Mouse (Mus musculus): ENCODE results near the gene Atxn7l2.

Atxn7l2 gene

GRCm38 (mm10) chr3:108210771-108211139 is at the start of gene Atxn7l2:
Gene Atxn7l2 (minus strand): TSS chr3:108210934.
- in situ Hi-C loops (cut with MboI; ENCODE audit: low pct_unique_long_range_greater_than_20kb in 1 of 2, low sequenced_read_pairs in 2 of 2, unreplicated experiment in 1 of 2), result no loop called here

- in situ Hi-C loops (cut with MboI; ENCODE audit: low pct_unique_long_range_greater_than_20kb in 1 of 2, low sequenced_read_pairs in 2 of 2, unreplicated experiment in 1 of 2), result no loop called here
These were observed 48.6 kb upstream of the Atxn7l2 start for GRCm38 (mm10) chr3:108259319-108259718.

DNA sequence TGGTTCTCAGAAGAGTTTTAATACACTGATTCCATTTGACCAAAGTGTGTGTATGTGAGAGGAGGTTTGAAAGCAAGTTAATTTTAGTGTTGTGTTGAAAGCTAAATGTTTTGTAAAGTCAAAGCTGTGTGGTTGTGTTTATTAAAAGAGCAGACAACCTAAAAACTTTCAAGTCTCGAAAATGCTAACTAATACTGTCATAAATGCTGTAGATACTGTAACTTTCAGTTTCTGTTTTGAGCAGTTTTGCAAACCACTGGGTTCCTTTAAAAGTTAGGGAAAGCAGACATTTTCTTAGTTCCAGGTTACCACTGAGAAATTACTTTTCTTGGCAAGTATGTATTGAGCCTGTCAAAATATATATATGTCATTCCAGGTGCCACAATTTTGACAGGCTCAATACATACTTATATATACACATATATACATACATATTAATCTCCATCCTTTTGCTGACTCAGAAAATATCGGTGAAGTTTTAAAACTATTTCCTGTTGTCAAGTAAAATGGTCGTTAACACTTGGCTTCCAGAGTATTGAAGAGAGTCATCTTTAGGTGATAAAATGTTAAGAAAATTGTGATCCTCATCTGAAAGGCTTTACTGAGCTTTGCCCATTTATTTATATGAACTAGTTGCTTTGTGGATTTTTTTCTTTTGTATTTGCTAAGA is 47.2 kb upstream of the Atxn7l2 start:
- in situ Hi-C loops (cut with MboI; ENCODE audit: low pct_unique_long_range_greater_than_20kb in 1 of 2, low sequenced_read_pairs in 2 of 2, unreplicated experiment in 1 of 2), result no loop called here

- in situ Hi-C loops (cut with MboI; ENCODE audit: low pct_unique_long_range_greater_than_20kb in 1 of 2, low sequenced_read_pairs in 2 of 2, unreplicated experiment in 1 of 2), result no loop called here
These were observed 46.2 kb upstream of the Atxn7l2 start, which contains the start of gene Psma5 for GRCm38 (mm10) chr3:108256719-108257637. Gene Psma5 (plus strand): TSS chr3:108256926.

DNA sequence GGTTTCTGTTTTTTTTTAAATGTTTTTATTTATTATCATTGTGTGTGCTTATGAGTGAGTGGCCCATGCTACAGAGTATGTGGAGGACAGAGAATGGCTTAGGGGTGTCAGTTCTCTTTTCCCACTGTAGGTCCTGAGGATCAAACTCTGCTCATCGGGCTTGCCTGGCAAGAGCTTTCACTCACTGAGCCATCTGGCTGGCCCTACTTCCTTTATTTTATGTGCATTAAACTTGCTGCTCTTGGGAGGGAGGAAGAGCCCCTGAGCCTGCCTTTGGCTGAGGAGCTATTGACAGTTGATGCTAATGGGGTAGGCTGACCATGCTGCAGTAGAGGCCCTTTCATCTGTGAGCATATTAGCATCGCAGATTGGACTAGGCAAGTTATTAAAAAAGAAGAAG is 36.1 kb upstream of the Atxn7l2 start:
- in situ Hi-C loops (cut with MboI; ENCODE audit: low pct_unique_long_range_greater_than_20kb in 1 of 2, low sequenced_read_pairs in 2 of 2, unreplicated experiment in 1 of 2), result no loop called here

GRCm38 (mm10) chr3:108241243-108241839 is 30.6 kb upstream of the Atxn7l2 start:
- in situ Hi-C loops (cut with MboI; ENCODE audit: low pct_unique_long_range_greater_than_20kb in 1 of 2, low sequenced_read_pairs in 2 of 2, unreplicated experiment in 1 of 2), result no loop called here

DNA sequence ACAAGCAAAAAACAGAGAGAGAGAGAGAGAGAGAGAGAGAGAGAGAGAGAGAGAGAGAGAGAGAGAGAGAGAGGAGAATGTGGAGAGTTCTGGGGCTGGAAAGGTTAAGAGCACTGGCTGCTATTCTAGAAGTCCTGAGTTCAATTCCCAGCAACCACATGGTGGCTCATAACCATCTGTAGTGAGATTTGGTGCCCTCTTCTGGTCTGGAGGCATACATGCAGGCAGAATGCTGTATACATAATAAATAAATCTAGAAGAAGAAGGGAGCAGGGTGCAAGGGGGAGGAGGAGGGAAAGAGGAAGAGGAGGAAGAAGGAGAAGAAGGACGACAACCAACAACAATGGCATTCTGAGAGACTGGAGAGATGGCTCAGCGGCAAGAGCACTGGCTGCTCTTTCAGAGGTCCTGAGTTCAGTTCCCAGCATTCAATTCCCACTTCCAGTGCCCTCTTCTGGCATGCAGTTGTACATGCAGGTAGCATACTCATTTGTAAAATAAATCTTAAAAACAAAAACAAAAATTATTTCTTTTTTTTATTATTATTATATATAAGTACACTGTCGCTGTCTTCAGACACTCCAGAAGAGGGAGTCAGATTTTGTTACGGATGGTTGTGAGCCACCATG is 26.9 kb upstream of the Atxn7l2 start:
- in situ Hi-C loops (cut with MboI; ENCODE audit: low pct_unique_long_range_greater_than_20kb in 1 of 2, low sequenced_read_pairs in 2 of 2, unreplicated experiment in 1 of 2), result loop anchor here in 1 of 2 experiments (10.0 kb wide), 1 partner anchor 73 kb away; no protein-coding TSS in a partner anchor

GRCm38 (mm10) chr3:108231646-108232045 is 20.9 kb upstream of the Atxn7l2 start:
- in situ Hi-C loops (cut with MboI; ENCODE audit: low pct_unique_long_range_greater_than_20kb in 1 of 2, low sequenced_read_pairs in 2 of 2, unreplicated experiment in 1 of 2), result loop anchor here in 1 of 2 experiments (10.0 kb wide), 1 partner anchor 67 kb away; no protein-coding TSS in a partner anchor

GRCm38 (mm10) chr3:108227521-108227920 is 16.8 kb upstream of the Atxn7l2 start:
- in situ Hi-C loops (cut with MboI; ENCODE audit: low pct_unique_long_range_greater_than_20kb in 1 of 2, low sequenced_read_pairs in 2 of 2, unreplicated experiment in 1 of 2), result no loop called here

DNA sequence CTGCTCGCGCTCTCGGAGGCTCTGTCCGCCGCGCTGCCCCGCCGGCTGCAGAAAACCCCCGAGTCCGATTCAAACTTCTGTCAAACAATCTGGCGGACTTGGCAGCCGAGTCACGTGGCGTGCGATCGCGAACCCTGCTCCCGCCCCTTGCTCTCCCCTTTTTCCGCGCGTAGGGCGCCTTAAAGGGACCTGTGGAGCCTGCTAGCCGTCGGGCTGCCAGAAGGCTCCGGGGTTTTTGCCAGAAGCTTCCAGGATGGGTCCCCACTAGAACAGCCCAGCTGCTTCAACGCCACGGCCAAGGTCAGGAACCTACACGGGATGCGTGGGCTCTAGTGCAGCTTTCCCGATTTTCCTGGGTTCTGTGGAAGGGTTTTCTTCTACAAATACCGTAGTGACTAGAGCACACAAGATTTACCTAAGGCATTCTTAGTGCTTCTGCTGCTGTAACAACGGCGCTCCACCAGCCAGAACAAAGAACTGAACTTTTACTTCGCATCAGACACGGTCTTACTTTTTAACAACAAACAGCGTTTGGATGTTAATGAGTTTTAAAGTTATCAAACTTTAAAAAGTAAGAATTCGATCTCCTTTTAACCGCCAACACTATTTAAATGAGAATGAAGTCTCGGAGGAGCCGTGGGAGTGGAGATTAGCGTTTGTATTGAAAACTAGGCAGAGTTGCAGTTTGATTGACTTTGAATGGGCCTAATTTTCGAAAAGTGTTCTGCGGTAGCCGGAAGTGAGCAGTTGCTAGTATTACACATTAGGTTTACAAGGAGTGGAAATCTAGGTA is 16.0 kb upstream of the Atxn7l2 start, which contains the start of gene Sypl2:
Sypl2 (minus strand) TSS at position 91 of the 793 bp plus-strand sequence.
- in situ Hi-C loops (cut with MboI; ENCODE audit: low pct_unique_long_range_greater_than_20kb in 1 of 2, low sequenced_read_pairs in 2 of 2, unreplicated experiment in 1 of 2), result no loop called here

DNA sequence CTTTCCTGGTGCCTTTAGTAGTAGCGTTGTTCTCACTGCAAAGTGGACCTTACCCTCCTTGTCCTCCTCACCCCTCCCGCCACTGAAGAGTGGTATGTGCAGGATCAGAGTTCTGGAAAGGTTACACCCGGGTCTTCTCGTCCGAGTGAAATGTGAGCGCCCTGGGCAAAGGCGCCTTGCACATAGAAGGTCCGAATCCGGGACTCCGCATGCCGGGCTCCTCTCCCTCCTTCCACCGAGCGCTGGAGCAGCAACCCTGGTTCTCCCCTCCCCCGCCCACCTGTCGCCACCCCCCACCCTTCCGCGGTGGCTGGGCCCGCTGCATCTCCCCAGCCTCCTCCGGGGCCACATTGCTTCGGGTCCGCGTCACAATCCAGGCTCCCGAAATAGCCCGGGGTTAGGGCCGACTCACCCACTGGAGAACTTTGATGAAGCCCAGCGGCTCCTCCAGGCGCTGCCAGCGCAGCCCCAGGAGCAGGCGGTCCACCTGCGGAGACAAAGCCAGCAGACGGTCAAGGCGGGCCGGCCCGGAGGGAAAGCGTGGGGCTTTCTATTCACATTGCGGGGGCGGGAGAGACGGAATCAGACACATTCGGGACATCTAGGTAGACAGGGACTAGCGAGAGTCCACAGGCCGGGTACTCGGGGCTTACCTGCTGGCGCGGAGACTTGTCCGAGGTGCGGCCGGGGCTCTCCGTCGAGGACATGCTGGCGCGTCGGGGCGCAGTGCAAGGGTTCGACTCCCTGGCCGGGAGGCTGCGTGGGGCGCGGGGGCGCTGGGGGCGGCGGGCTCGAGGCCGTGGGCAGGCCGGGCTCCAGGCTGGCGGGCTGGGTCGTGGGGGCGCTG is 15.2 kb upstream of the Atxn7l2 start:
- in situ Hi-C loops (cut with MboI; ENCODE audit: low pct_unique_long_range_greater_than_20kb in 1 of 2, low sequenced_read_pairs in 2 of 2, unreplicated experiment in 1 of 2), result no loop called here

DNA sequence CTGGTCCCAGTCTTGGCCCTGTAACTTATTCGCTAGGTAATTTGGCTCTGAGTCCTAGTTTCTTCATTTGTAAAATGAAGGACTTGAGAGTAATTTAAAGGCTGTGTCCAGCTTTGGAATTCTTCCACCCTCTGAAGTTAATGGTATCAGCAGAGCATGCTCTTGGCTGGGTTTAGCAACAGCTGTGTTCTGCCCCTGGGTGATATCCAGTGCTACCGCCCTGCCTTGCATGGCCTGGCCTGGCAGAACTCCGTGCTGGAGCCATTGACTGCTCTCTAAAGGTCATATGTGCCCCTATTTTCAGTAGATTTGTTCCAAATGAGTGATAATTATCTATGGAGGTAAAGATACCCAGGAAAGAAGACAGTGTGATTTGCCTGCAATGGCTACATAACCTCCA is 9.9 kb upstream of the Atxn7l2 start:
- in situ Hi-C loops (cut with MboI; ENCODE audit: low pct_unique_long_range_greater_than_20kb in 1 of 2, low sequenced_read_pairs in 2 of 2, unreplicated experiment in 1 of 2), result no loop called here

GRCm38 (mm10) chr3:108214734-108215133 is 4.0 kb upstream of the Atxn7l2 start:
- in situ Hi-C loops (cut with MboI; ENCODE audit: low pct_unique_long_range_greater_than_20kb in 1 of 2, low sequenced_read_pairs in 2 of 2, unreplicated experiment in 1 of 2), result no loop called here

DNA sequence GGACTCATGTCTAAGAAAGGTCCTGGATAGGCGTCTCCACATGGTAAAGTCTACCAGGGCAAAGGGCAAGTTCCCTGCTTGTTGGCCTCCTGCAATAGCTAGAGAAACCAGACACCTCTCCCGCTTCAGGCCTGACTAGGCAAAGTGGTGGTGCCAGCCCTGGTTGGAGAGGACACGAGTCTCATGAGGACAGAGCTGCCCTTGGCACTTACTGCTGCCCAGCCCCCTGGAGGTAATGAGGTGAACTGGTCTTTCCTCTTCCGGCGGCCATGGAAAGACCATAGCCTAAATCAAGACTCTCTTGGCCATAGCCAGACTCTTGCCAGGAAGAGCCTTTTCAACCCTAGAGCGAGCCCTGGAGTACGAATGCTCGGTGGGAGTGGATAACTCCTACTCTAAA is 1.7 kb upstream of the Atxn7l2 start:
- in situ Hi-C loops (cut with MboI; ENCODE audit: low pct_unique_long_range_greater_than_20kb in 1 of 2, low sequenced_read_pairs in 2 of 2, unreplicated experiment in 1 of 2), result no loop called here

GRCm38 (mm10) chr3:108211845-108212244 is 1.1 kb upstream of the Atxn7l2 start:
- in situ Hi-C loops (cut with MboI; ENCODE audit: low pct_unique_long_range_greater_than_20kb in 1 of 2, low sequenced_read_pairs in 2 of 2, unreplicated experiment in 1 of 2), result no loop called here

- in situ Hi-C loops (cut with MboI; ENCODE audit: low pct_unique_long_range_greater_than_20kb in 1 of 2, low sequenced_read_pairs in 2 of 2, unreplicated experiment in 1 of 2), result no loop called here
These were observed 576 bp downstream of the Atxn7l2 start for GRCm38 (mm10) chr3:108209946-108210770.

Measured in mouse embryonic stem cell (cell line).